Mouse (Mus musculus) cerebellum, adult 11-12 months (tissue): ENCODE results near the gene Fkbp15.
A peak's percentile ranks its signal among the peaks of the same experiment; 100 is the strongest.

Experiments used
- DNase-seq: peaks from one replicate; pipeline ENCODE4 v3.0.0; 2022

Fkbp15 gene

GRCm38 (mm10) chr4:62360088-62360804, at the start of gene Fkbp15, which contains the start of gene Slc31a1:
Fkbp15 (minus strand) TSS chr4:62360548.
Slc31a1 (plus strand) TSS chr4:62360727.
- peak; percentile 97 for DNase-seq

- no peak for DNase-seq
These were observed 49.3 kb upstream of the Fkbp15 start for GRCm38 (mm10) chr4:62409615-62410014.

GRCm38 (mm10) chr4:62408601-62409282, 48.4 kb upstream of the Fkbp15 start, which contains the start of the genes Cdc26 and Prpf4:
Cdc26 (minus strand) TSS chr4:62408642.
Prpf4 (plus strand) TSS chr4:62408797.
- peak; percentile 98 for DNase-seq

GRCm38 (mm10) chr4:62407730-62408582, 47.6 kb upstream of the Fkbp15 start:
- DNase-seq: peak; percentile 40

- no peak for DNase-seq
These were observed 45.8 kb upstream of the Fkbp15 start for GRCm38 (mm10) chr4:62406133-62406532.

GRCm38 (mm10) chr4:62398956-62399355, 38.6 kb upstream of the Fkbp15 start:
- DNase-seq: no peak

- DNase-seq: no peak
These were observed 37.4 kb upstream of the Fkbp15 start for GRCm38 (mm10) chr4:62397616-62398365.

- DNase-seq: no peak
These were observed 35.5 kb upstream of the Fkbp15 start for GRCm38 (mm10) chr4:62395806-62396205.

GRCm38 (mm10) chr4:62393459-62393858, 33.1 kb upstream of the Fkbp15 start:
- DNase-seq: no peak

GRCm38 (mm10) chr4:62391892-62392291, 31.5 kb upstream of the Fkbp15 start:
- DNase-seq: no peak

GRCm38 (mm10) chr4:62389592-62390512, 29.5 kb upstream of the Fkbp15 start:
- DNase-seq: no peak

GRCm38 (mm10) chr4:62385439-62385838, 25.1 kb upstream of the Fkbp15 start:
- no peak for DNase-seq

GRCm38 (mm10) chr4:62384159-62384558, 23.8 kb upstream of the Fkbp15 start:
- DNase-seq: no peak

- DNase-seq: no peak
These were observed 23.4 kb upstream of the Fkbp15 start for GRCm38 (mm10) chr4:62383752-62384151.

- no peak for DNase-seq
These were observed 22.9 kb upstream of the Fkbp15 start for GRCm38 (mm10) chr4:62383207-62383606.

- no peak for DNase-seq
These were observed 19.5 kb upstream of the Fkbp15 start for GRCm38 (mm10) chr4:62379724-62380381.

- DNase-seq: no peak
These were observed 15.8 kb upstream of the Fkbp15 start for GRCm38 (mm10) chr4:62376123-62376522.

- no peak for DNase-seq
These were observed 14.0 kb upstream of the Fkbp15 start for GRCm38 (mm10) chr4:62374342-62374741.

GRCm38 (mm10) chr4:62373668-62374067, 13.3 kb upstream of the Fkbp15 start:
- DNase-seq: no peak

- no peak for DNase-seq
These were observed 12.6 kb upstream of the Fkbp15 start for GRCm38 (mm10) chr4:62372818-62373520.
